Mouse (Mus musculus): ENCODE data around the gene Lyl1.

DNA sequence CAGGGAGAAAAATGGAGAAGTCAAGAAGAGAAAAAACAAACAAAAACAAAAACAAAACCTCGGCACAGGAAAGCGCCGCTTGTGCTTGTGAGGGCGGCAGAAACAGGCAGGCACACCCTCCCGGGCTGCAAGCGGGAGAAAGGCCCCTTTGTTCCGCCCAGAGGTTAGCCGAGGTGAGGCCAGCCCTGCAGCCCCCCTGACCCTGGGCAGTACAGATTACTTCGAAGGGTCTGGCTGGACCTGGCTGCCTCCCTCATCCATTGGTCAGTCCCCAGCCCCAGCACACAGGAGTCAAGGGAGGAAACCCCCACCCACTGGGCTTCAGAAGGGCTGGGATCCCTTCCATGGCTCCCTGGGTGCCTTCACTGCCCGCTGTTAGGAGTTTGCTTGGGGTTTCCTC lies 37.0 kb downstream of the Lyl1 start:
- TF ChIP-seq POLR2A (IDR thresholded peaks at IDR 0.05; ENCODE audit: borderline replicate concordance, low read depth, low read length) (no peak), CTCF (IDR thresholded peaks at IDR 0.05; ENCODE audit: low read depth, low read length) (no peak)
